Comparison of ENCODE assay signal across 8 mouse cellular contexts in the genomic region with DNA sequence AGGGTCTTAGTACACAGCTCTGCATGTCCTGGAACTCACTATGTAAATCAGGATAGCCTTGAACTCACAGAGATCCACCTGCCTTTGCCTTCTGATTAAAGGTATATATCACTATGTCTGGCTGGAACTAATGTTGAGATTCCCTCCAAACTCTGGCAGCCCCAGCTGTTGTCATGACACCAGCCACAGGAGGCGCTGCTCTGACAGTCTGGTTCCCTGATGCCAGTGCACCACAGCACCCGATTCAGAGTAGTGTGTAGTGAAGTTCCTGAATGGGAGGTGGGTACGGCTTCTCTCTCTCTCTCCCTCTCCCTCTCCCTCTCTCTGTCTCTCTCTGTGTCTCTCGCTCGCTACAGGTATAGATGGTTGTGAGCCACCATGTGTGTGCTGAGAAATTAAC. TPM values are rescaled to one million over a fixed set of nuclear protein-coding genes. Genes with fewer than 3 reads are reported as not detected.
DNase-seq lines count a peak whose midpoint lies in the region; ATAC-seq and TF ChIP-seq lines count a peak whose summit lies in the region.

No protein-coding gene starts in this region.

- H3K9ac ChIP-seq in heart, embryonic 13.5 days, result peak overlapping the region; percentile 67

- no peak overlapping the region for H3K4me3 ChIP-seq in cerebellum, adult 2 months (replicated peaks; ENCODE audit: insufficient read depth, low read depth, low read length)
- peak overlapping the region; percentile 29 for H3K4me3 ChIP-seq in heart, embryonic 13.5 days

- peaks cover 19% of the 10 kb centered on the region for H3K36me3 ChIP-seq in heart, embryonic 13.5 days

- DNase-seq in cerebellum, adult 2 months, result no peak
- peak; percentile 64 for DNase-seq in A20 (ENCODE audit: low read depth, low spot score)
- peak; percentile 53 for DNase-seq in c-Kit-positive CD71-positive TER-119-negative erythroid progenitor cells, embryonic 14.5 days (ENCODE audit: low read depth)
- peak; percentile 66 to 85 for DNase-seq in kidney, postnatal 36 days
- DNase-seq in spleen, postnatal 36 days (ENCODE audit: low spot score in 2 of 2), result peak; percentile 65 to 75

- no peak overlapping the region for H3K27ac ChIP-seq in cerebellum, adult 2 months (ENCODE audit: insufficient read depth, low read length)
- peak overlapping the region; percentile 61 for H3K27ac ChIP-seq in heart, embryonic 13.5 days (replicated peaks)

- peak overlapping the region; percentile 62 for H3K4me2 ChIP-seq in heart, embryonic 13.5 days

- H3K4me1 ChIP-seq in cerebellum, adult 2 months (ENCODE audit: control insufficient read depth, insufficient read depth, low read length), result no peaks in the 10 kb centered on the region
- H3K4me1 ChIP-seq in heart, embryonic 13.5 days, result peaks cover 34% of the 10 kb centered on the region

- ATAC-seq in cerebellum, adult (ENCODE audit: insufficient number of reproducible peaks, low FRiP score, low TSS enrichment), result no peak
- no peak for ATAC-seq in heart, embryonic 13.5 days (ENCODE audit: extremely low read depth, insufficient number of reproducible peaks, low FRiP score, low TSS enrichment)
- ATAC-seq in megakaryocyte progenitor cell, adult 5-6 weeks (replicated peaks; ENCODE audit: poor library complexity), result peak; percentile 89

- H3K27me3 ChIP-seq in cerebellum, adult 2 months (ENCODE audit: control insufficient read depth, insufficient read depth, low read length), result no peaks in the 10 kb centered on the region
- H3K27me3 ChIP-seq in heart, embryonic 13.5 days (replicated peaks), result peaks cover 12% of the 10 kb centered on the region; the same call in 1 of the 2 replicates

- 12% methylated on average over 5 of the region's 5 CpGs for WGBS in cerebellum, adult 2 months
- 6% methylated on average over 5 of the region's 5 CpGs for WGBS in heart, embryonic 13.5 days

- H3K9me3 ChIP-seq in heart, embryonic 13.5 days, result no peaks in the 10 kb centered on the region

- no peak for TF ChIP-seq POLR2A in cerebellum, adult 2 months (IDR thresholded peaks at IDR 0.05; ENCODE audit: borderline replicate concordance, insufficient read depth, low read length)

- TF ChIP-seq CTCF in cerebellum, adult 2 months (IDR thresholded peaks at IDR 0.05; ENCODE audit: borderline replicate concordance, insufficient read depth, low read depth, low read length), result peak; percentile 52

RNA-seq across cellular contexts. Expression of a gene that starts 23.7 kb away (rescaled TPM):
- not detected in 2 replicates for polyA plus RNA-seq in cerebellum, adult 2 months (2012; rRNA removed)
- not detected in 2 replicates for polyA plus RNA-seq in heart, embryonic 13.5 days (2015; fragmentation: Nextera tagmentation; extraction: Ambion mirVana)
- total RNA-seq in megakaryocyte progenitor cell, adult 5-6 weeks (2015), result not detected in 2 replicates
- total RNA-seq in megakaryocyte progenitor cell, adult 5-6 weeks (2017), result not detected in 2 replicates

RNA-seq across cellular contexts. Expression of a gene that starts 25.7 kb away (rescaled TPM):
- polyA plus RNA-seq in cerebellum, adult 2 months (2012; rRNA removed), result 19.7 and 23.5 TPM in 2 replicates
- 0.21 and 0.69 TPM in 2 replicates for polyA plus RNA-seq in heart, embryonic 13.5 days (2015; fragmentation: Nextera tagmentation; extraction: Ambion mirVana)
- not detected in 2 replicates for total RNA-seq in megakaryocyte progenitor cell, adult 5-6 weeks (2015)
- not detected in 2 replicates for total RNA-seq in megakaryocyte progenitor cell, adult 5-6 weeks (2017)

RNA-seq across cellular contexts. Expression of a gene that starts 27.8 kb away (rescaled TPM):
- 21.7 and 23.4 TPM in 2 replicates for polyA plus RNA-seq in cerebellum, adult 2 months (2012; rRNA removed)
- polyA plus RNA-seq in heart, embryonic 13.5 days (2015; fragmentation: Nextera tagmentation; extraction: Ambion mirVana), result 17.8 and 20.9 TPM in 2 replicates
- 43.4 and 51.2 TPM in 2 replicates for total RNA-seq in megakaryocyte progenitor cell, adult 5-6 weeks (2015)
- total RNA-seq in megakaryocyte progenitor cell, adult 5-6 weeks (2017), result 28.6 and 28.9 TPM in 2 replicates

RNA-seq across cellular contexts. Expression of a gene that starts 33.6 kb away (rescaled TPM):
- 45.1 and 49.6 TPM in 2 replicates for polyA plus RNA-seq in cerebellum, adult 2 months (2012; rRNA removed)
- polyA plus RNA-seq in heart, embryonic 13.5 days (2015; fragmentation: Nextera tagmentation; extraction: Ambion mirVana), result 6.9 and 7.2 TPM in 2 replicates
- total RNA-seq in megakaryocyte progenitor cell, adult 5-6 weeks (2015), result 3.5 and 4.8 TPM in 2 replicates
- 7.5 and 8.9 TPM in 2 replicates for total RNA-seq in megakaryocyte progenitor cell, adult 5-6 weeks (2017)

RNA-seq across cellular contexts. Expression of a gene that starts 34.2 kb away (rescaled TPM):
- not detected in 2 replicates for polyA plus RNA-seq in cerebellum, adult 2 months (2012; rRNA removed)
- 10.7 and 13.9 TPM in 2 replicates for polyA plus RNA-seq in heart, embryonic 13.5 days (2015; fragmentation: Nextera tagmentation; extraction: Ambion mirVana)
- not detected in 2 replicates for total RNA-seq in megakaryocyte progenitor cell, adult 5-6 weeks (2015)
- total RNA-seq in megakaryocyte progenitor cell, adult 5-6 weeks (2017), result not detected in 2 replicates

Comparison
In these comparisons a context has a peak if more than half of its experiments do, and no peak if none do; other contexts are left out.
1. DNase-seq: peak in A20 (single experiment), c-Kit-positive CD71-positive TER-119-negative erythroid progenitor cells, embryonic 14.5 days (single experiment), kidney, postnatal 36 days (2 of 2) and spleen, postnatal 36 days (2 of 2); none in cerebellum, adult 2 months (0 of 2).
2. RNA of a gene that starts 25.7 kb away (polyA plus RNA-seq): 19.7 to 23.5 TPM in cerebellum, adult 2 months; 0.21 to 0.69 TPM in heart, embryonic 13.5 days; every median in the first group is over 10 times any median in the second.